Mouse (Mus musculus) neural tube, embryonic 11.5 days (tissue): Measurements from ENCODE around the gene Traf3ip3. TPM values are rescaled to one million over a fixed set of nuclear protein-coding genes. Genes with fewer than 3 reads are reported as not detected.

Source experiments
- ATAC-seq: fragments of 200-750 bp; cut with Nextera tagmentation; 2 replicates; pipeline ENCODE4 v1.8.0; 2017; ENCODE audit warnings: moderate number of reproducible peaks, mild to moderate bottlenecking, moderate TSS enrichment, moderate library complexity; ENCODE audit not compliant: insufficient read depth, low FRiP score, low TSS enrichment
- DNase-seq: peaks from one replicate; pipeline ENCODE4 v3.0.0-alpha.2; 2015; ENCODE audit warnings: low spot score
- H3K27ac ChIP-seq: fragments of 300-500 bp; sonication (generic); 2 replicates; pipeline ENCODE4 v1.5.1; 2014; ENCODE audit warnings: low read depth, mild to moderate bottlenecking, low read length
- H3K27me3 ChIP-seq: fragments of 300-500 bp; sonication (generic); 2 replicates; pipeline ENCODE4 v1.6.1; 2014; ENCODE audit warnings: mild to moderate bottlenecking, low read length, mixed read lengths; ENCODE audit not compliant: control insufficient read depth, insufficient read depth
- H3K36me3 ChIP-seq: fragments of 300-500 bp; sonication (generic); 2 replicates; pipeline ENCODE4 v1.6.1; 2014; ENCODE audit warnings: mild to moderate bottlenecking, low read length, moderate library complexity, mixed read lengths; ENCODE audit not compliant: control insufficient read depth, insufficient read depth
- H3K4me1 ChIP-seq: fragments of 300-500 bp; sonication (generic); 2 replicates; pipeline ENCODE4 v1.6.1; 2014; ENCODE audit warnings: low read length, mixed read lengths; ENCODE audit not compliant: control insufficient read depth, insufficient read depth
- H3K4me2 ChIP-seq: fragments of 300-500 bp; sonication (generic); 2 replicates; pipeline ENCODE4 v1.6.1; 2014; ENCODE audit warnings: low read depth, mild to moderate bottlenecking, moderate library complexity
- H3K4me3 ChIP-seq: fragments of 300-500 bp; sonication (generic); 2 replicates; pipeline ENCODE4 v1.5.1; 2014; ENCODE audit warnings: low read depth, low read length
- H3K9ac ChIP-seq: fragments of 300-500 bp; sonication (generic); 2 replicates; pipeline ENCODE4 v1.6.1; 2014; ENCODE audit warnings: mild to moderate bottlenecking, low read length
- H3K9me3 ChIP-seq: fragments of 300-500 bp; sonication (generic); 2 replicates; pipeline ENCODE4 v1.6.1; 2016; ENCODE audit warnings: low read length; ENCODE audit not compliant: control insufficient read depth
- WGBS: fragments of 180-500 bp; shearing (Covaris S2); extraction: QIAGEN DNeasy Blood & Tissue Kit; methylation state at CpG from one replicate; pipeline ENCODE4 v1.1.7; 2014; 5-methylcytosine and 5-hydroxymethylcytosine counted together
- polyA plus RNA-seq: library from polyadenylated mRNA; unstranded; fragments of >200 nt; fragmentation: Nextera tagmentation; extraction: Ambion mirVana; gene quantifications from 2 replicates; pipeline ENCODE4 v1.2.1, GENCODE M21; 2014

The Traf3ip3 gene
- polyA plus RNA-seq, 1 experiment from 2014 or later: 2.6 TPM

DNA sequence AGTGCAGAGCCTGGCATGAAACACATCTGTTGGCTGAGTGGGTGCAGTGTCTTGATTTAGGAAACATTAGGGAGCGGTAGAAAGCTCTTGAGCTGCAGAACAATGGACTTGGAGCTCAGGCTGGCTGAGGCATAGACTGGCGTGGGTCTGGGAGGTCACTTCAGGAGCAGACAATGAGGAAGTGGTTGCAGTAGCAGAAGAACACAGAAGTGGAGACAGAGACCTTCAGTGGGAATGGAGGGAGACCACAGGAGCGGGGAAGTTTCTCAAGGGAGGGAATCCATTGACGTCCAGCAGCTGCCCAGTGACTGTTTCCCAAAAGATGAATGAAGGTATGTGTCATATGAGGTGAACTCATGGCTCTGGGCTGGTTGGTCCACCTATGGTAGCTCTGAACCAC is 56.4 kb downstream of the Traf3ip3 start:
- no peak overlapping the region for H3K9ac ChIP-seq
- H3K4me3 ChIP-seq: no peak overlapping the region
- WGBS: 85% methylated on average over 4 of the region's 4 CpGs

DNA sequence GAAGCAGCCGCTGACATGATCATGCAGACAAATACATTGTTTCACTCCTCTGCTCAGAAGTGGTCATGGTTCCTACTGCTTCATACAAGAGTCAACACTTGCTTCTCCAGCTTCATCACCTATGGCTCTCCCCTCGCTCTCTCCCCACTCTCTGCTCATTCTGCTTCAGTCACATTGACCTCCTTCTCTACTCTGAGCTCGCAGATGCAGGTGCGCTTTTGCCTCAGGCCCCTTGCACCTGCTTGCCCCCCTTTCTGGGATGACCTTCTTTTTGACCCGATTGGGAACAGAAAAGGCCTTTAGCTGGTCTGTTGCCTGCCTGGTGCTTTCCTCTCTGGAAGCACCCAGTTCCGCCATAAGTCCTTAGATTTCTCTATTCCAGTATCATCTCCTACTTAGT is 57.0 kb downstream of the Traf3ip3 start:
- H3K9me3 ChIP-seq: no peaks in the 10 kb centered on the region
- no peak overlapping the region for H3K27ac ChIP-seq
- H3K36me3 ChIP-seq: no peaks in the 10 kb centered on the region
- H3K4me3 ChIP-seq: no peak overlapping the region
- no peak for DNase-seq
- H3K4me1 ChIP-seq: no peaks in the 10 kb centered on the region
- no peaks in the 10 kb centered on the region for H3K27me3 ChIP-seq
- 91% methylated on average over 6 of the region's 6 CpGs for WGBS
- ATAC-seq: no peak
- no peak overlapping the region for H3K9ac ChIP-seq
- no peak overlapping the region for H3K4me2 ChIP-seq

More for the DNA sequence above, 56.4 kb downstream of the Traf3ip3 start:
- ATAC-seq (no peak), DNase-seq (no peak)
- Histone ChIP-seq H3K9me3 (no peaks in the 10 kb centered on the region), H3K27ac (no peak overlapping the region), H3K36me3 (no peaks in the 10 kb centered on the region), H3K4me1 (no peaks in the 10 kb centered on the region), H3K27me3 (no peaks in the 10 kb centered on the region), H3K4me2 (no peak overlapping the region)

DNA sequence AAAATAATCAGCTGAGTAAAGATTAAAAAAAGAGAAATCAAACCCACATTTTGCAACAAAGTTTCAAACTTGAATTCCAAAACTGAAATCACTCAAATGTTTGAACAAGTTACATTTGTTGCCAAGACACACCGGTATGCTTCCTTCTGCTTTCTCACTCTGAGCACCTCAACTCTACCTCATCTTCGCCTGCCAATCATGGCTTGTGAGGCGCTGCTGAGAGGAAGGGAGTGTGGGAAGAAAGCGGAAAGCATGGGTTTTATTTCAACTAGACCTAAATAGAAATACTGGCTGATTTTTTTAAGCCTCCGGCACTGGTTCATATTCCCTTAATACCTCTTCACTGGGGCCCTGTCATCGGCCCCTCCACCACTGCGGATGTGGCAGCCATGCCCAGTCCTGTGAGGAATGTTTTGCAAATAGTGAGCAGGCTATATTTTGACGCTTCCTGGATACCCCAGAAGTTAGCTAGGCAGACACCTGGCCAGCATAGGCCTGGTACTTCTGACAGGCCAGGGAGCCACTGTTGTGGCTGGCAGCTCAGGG is 58.9 kb downstream of the Traf3ip3 start:
- no peak for DNase-seq
- Histone ChIP-seq H3K36me3 (no peaks in the 10 kb centered on the region), H3K27me3 (no peaks in the 10 kb centered on the region), H3K4me1 (no peaks in the 10 kb centered on the region), H3K9ac (no peak overlapping the region), H3K9me3 (no peaks in the 10 kb centered on the region), H3K27ac (no peak overlapping the region), H3K4me2 (no peak overlapping the region), H3K4me3 (no peak overlapping the region)
- no peak for ATAC-seq
- WGBS: 89% methylated on average over 8 of the region's 8 CpGs

DNA sequence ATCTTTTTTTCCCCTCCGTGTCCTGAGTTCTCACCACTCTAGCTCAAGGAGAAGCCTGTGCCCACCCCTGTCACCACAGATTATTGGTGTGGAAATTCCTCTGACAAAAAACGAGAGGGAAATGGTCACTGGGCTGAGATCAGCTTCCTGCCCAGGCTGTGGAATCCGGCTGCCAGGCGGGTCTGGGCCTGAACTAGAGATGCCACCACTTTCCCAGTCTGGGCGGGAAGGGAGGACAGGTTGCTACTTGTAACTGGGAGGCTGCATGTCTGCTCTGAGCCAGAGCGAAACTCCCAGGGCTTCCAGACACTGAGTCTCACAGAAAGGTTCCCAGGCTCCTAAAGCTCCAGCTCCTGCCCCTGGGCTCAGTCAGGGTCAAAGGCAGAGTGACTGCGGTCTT is 60.4 kb downstream of the Traf3ip3 start:
- no peaks in the 10 kb centered on the region for H3K27me3 ChIP-seq
- H3K4me1 ChIP-seq: no peaks in the 10 kb centered on the region
- H3K9ac ChIP-seq: no peak overlapping the region
- DNase-seq (no peak), ATAC-seq (no peak)
- H3K36me3 ChIP-seq: no peaks in the 10 kb centered on the region
- WGBS: 76% methylated on average over 7 of the region's 7 CpGs
- H3K4me2 ChIP-seq: no peak overlapping the region
- no peak overlapping the region for H3K4me3 ChIP-seq
- no peak overlapping the region for H3K27ac ChIP-seq
- no peaks in the 10 kb centered on the region for H3K9me3 ChIP-seq

DNA sequence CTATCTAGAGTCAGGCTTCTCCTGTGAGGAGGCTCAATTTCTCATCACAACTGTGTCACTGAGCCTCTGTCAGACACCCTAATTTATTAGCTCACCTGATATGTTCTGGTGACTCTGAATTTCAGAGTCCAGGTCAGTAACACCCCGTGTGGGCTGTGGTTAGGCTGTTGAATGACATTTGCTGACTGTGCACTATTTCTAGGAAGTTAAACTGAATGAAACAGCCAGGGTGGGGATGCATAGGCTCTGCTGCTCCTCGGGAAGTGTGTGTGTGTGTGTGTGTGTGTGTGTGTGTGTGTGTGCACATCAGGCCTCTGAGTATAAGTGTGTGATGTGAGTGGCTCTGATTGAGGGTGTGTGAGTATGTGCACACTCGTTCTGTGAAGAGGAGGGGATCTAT is 62.8 kb downstream of the Traf3ip3 start:
- ATAC-seq (no peak), DNase-seq (no peak)
- H3K4me2 ChIP-seq: no peak overlapping the region
- H3K9me3 ChIP-seq: no peaks in the 10 kb centered on the region
- H3K9ac ChIP-seq: no peak overlapping the region
- WGBS: 65% methylated on average over 3 of the region's 3 CpGs
- H3K27me3 ChIP-seq: no peaks in the 10 kb centered on the region
- no peak overlapping the region for H3K27ac ChIP-seq
- no peaks in the 10 kb centered on the region for H3K36me3 ChIP-seq
- no peaks in the 10 kb centered on the region for H3K4me1 ChIP-seq
- H3K4me3 ChIP-seq: no peak overlapping the region

DNA sequence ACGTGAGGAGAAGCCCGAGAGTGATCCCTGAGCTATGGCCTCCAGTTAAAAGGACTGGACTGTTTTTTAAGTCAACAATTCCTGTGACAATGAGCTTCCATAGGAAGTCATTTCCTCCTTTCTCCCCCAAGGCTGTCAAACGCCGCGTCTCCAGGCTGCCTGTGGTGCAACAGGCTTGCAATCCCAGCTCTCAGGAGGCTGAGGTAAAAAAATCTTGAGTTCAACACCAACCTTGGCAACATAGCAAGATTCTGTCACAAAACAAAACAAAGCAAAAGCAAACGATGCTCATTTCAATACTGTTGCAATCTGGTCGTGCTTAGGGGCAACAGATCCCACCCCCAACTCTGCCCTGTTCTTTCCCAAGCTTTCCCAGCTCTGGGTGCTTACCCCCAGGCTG is 63.4 kb downstream of the Traf3ip3 start:
- DNase-seq: no peak
- no peak overlapping the region for H3K27ac ChIP-seq
- H3K27me3 ChIP-seq: no peaks in the 10 kb centered on the region
- no peak overlapping the region for H3K4me3 ChIP-seq
- ATAC-seq: no peak
- no peak overlapping the region for H3K9ac ChIP-seq
- no peak overlapping the region for H3K4me2 ChIP-seq
- no peaks in the 10 kb centered on the region for H3K4me1 ChIP-seq
- WGBS: 48% methylated on average over 7 of the region's 7 CpGs
- no peaks in the 10 kb centered on the region for H3K9me3 ChIP-seq
- H3K36me3 ChIP-seq: no peaks in the 10 kb centered on the region

DNA sequence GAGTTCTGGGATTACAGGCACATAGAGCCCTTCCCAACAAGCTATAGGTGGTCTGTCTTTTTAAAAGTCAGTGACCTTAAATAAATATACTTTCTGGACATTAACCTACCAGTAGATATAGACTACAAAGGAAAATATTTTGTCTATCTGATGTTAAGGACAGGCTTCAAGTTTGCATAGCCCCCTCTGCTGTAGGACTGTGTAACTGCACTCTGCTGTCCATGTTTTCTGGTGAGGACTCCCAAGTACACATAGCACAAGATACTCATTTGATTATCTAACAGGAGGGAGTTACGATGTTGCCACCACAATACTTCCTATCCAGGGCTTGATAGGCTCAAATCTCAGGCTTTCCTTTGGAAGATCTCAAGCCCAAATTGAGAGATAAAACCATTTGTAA is 67.8 kb downstream of the Traf3ip3 start:
- H3K4me2 ChIP-seq: no peak overlapping the region
- no peaks in the 10 kb centered on the region for H3K27me3 ChIP-seq
- no peak for DNase-seq
- no peaks in the 10 kb centered on the region for H3K36me3 ChIP-seq
- H3K4me3 ChIP-seq: no peak overlapping the region
- 90% methylated on average over 1 of the region's 1 CpGs for WGBS
- H3K9me3 ChIP-seq: no peaks in the 10 kb centered on the region
- H3K4me1 ChIP-seq: peaks cover 5% of the 10 kb centered on the region
- ATAC-seq: no peak
- H3K9ac ChIP-seq: no peak overlapping the region
- H3K27ac ChIP-seq: no peak overlapping the region

DNA sequence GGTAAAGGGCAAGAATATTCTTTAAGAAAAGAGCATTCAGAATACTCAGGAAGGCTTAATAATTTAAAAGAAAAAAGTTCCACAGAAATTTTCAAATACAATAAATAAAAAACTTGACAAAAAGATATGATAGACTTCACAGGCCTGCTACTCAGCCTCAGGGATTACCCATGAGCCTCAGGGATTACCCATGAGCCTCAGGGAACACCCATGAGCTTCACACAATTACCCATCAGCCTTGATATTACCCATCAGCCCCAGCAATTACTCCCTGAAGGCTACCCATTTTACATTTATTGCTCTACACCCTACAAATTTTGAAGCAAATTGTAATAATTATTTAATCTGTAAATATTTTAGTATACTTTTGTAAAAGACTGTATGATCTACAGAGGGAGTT is 69.1 kb downstream of the Traf3ip3 start:
- no peak overlapping the region for H3K4me2 ChIP-seq
- no peak for DNase-seq

DNA sequence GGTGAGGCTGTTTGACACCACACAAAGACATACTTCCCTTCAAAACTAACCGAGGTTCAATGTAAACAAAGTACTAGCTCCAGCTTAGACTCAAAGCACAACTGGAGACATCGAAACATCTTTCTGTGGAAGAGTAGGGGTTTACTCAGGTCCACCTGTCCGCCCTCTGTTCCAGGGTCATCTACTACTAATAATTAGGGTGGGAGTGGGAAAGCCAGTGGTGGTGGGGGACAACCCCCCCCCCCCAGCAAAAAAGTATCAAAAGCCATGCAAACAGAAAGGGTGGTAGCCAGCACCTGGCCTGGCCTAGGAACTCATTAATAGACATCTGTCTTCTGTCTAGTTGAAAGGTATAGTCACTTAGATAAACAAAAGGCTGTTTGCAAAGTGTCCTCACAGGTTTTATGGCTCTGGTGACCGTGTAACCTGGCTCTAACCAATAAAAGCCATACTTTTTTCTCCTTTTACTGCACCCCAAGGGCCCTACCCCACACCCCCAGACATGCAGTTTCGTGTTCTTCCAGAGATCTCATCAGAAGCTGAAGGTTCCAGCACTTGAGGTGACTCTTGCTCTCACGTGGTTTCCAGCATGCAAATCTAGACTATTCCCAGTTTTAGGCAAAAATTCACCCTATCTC is 70.1 kb downstream of the Traf3ip3 start:
- no peak overlapping the region for H3K4me3 ChIP-seq
- H3K9ac ChIP-seq: no peak overlapping the region
- no peak overlapping the region for H3K4me2 ChIP-seq
- ATAC-seq: no peak
- peaks cover 5% of the 10 kb centered on the region for H3K4me1 ChIP-seq
- WGBS: 57% methylated on average over 6 of the region's 6 CpGs
- H3K27me3 ChIP-seq: no peaks in the 10 kb centered on the region
- H3K27ac ChIP-seq: no peak overlapping the region
- DNase-seq: no peak
- H3K36me3 ChIP-seq: 0 out of 2 replicates have a peak, but pooled peaks cover 3% of the 10 kb centered on the region
- H3K9me3 ChIP-seq: no peaks in the 10 kb centered on the region

More for the DNA sequence above, 69.1 kb downstream of the Traf3ip3 start:
- Histone ChIP-seq H3K9ac (no peak overlapping the region), H3K36me3 (0 out of 2 replicates have a peak, but pooled peaks cover 3% of the 10 kb centered on the region), H3K27ac (no peak overlapping the region), H3K27me3 (no peaks in the 10 kb centered on the region), H3K4me3 (no peak overlapping the region), H3K9me3 (no peaks in the 10 kb centered on the region), H3K4me1 (peaks cover 5% of the 10 kb centered on the region)
- no peak for ATAC-seq
